Mouse (Mus musculus) kidney, embryonic 15.5 days (tissue): ENCODE data around the gene Smad3. TPM values are rescaled to one million over a fixed set of nuclear protein-coding genes. Genes with fewer than 3 reads are reported as not detected.

Source experiments
- ATAC-seq: fragments of 200-750 bp; cut with Nextera tagmentation; replicated peaks from 2 replicates; pipeline ENCODE4 v1.8.0; 2017; ENCODE audit warnings: moderate TSS enrichment; ENCODE audit not compliant: low FRiP score
- H3K27ac ChIP-seq: fragments of 300-500 bp; sonication (generic); 2 replicates; pipeline ENCODE4 v1.5.1; 2015; ENCODE audit warnings: mild to moderate bottlenecking, inconsistent platforms
- H3K27me3 ChIP-seq: fragments of 300-500 bp; sonication (generic); 2 replicates; pipeline ENCODE4 v1.6.1; 2015; ENCODE audit warnings: inconsistent platforms
- H3K36me3 ChIP-seq: fragments of 300-500 bp; sonication (generic); 2 replicates; pipeline ENCODE4 v1.6.1; 2015; ENCODE audit warnings: inconsistent platforms
- H3K4me1 ChIP-seq: fragments of 300-500 bp; sonication (generic); 2 replicates; pipeline ENCODE4 v1.6.1; 2015; ENCODE audit warnings: inconsistent platforms
- H3K4me2 ChIP-seq: fragments of 300-500 bp; sonication (generic); 2 replicates; pipeline ENCODE4 v1.6.1; 2015; ENCODE audit warnings: moderate library complexity, mild to moderate bottlenecking, inconsistent platforms
- H3K4me3 ChIP-seq: fragments of 300-500 bp; sonication (generic); replicated peaks from 2 replicates; pipeline ENCODE4 v1.5.1; 2015; ENCODE audit warnings: mild to moderate bottlenecking, inconsistent platforms
- H3K9ac ChIP-seq: fragments of 300-500 bp; sonication (generic); 2 replicates; pipeline ENCODE4 v1.6.1; 2015; ENCODE audit warnings: mild to moderate bottlenecking, inconsistent platforms
- H3K9me3 ChIP-seq: fragments of 300-500 bp; sonication (generic); replicated peaks from 2 replicates; pipeline ENCODE4 v1.6.1; 2016; ENCODE audit warnings: inconsistent platforms
- WGBS: fragments of 180-500 bp; shearing (Covaris S2); methylation state at CpG from one replicate; pipeline ENCODE4 v1.1.7; 2015; ENCODE audit warnings: mixed read lengths; 5-methylcytosine and 5-hydroxymethylcytosine counted together
- polyA plus RNA-seq: library from polyadenylated mRNA; unstranded; fragments of >200 nt; fragmentation: Nextera tagmentation; extraction: Ambion mirVana; gene quantifications from 2 replicates; pipeline ENCODE4 v1.2.1, GENCODE M21; 2015

Gene Smad3
- 25.0 and 26.5 TPM in 2 replicates for polyA plus RNA-seq

GRCm38 (mm10) chr9:63757865-63758440 is at the start of gene Smad3:
Gene Smad3 (minus strand): TSS chr9:63757994.
- H3K4me1 ChIP-seq: peaks cover 65% of the 10 kb centered on the region
- H3K4me2 ChIP-seq: peak within 1 kb of the TSS; percentile 85
- H3K4me3 ChIP-seq: peak within 1 kb of the TSS; percentile 73
- H3K9ac ChIP-seq: peak within 1 kb of the TSS; percentile 83
- peak; percentile 94 for ATAC-seq
- WGBS: 0% methylated on average over 48 of the region's 59 CpGs
- peaks cover 6% of the 10 kb centered on the region; the same call in 1 of the 2 replicates for H3K9me3 ChIP-seq
- H3K36me3 ChIP-seq: no peaks in the 10 kb centered on the region
- H3K27me3 ChIP-seq: no peaks in the 10 kb centered on the region
- H3K27ac ChIP-seq: peak within 1 kb of the TSS; percentile 97

GRCm38 (mm10) chr9:63804847-63805246 is 47.1 kb upstream of the Smad3 start:
- no peak overlapping the region for H3K4me2 ChIP-seq
- no peaks in the 10 kb centered on the region for H3K27me3 ChIP-seq
- H3K27ac ChIP-seq: no peak overlapping the region
- ATAC-seq: no peak
- WGBS: 62% methylated on average over 3 of the region's 3 CpGs
- no peaks in the 10 kb centered on the region for H3K9me3 ChIP-seq
- H3K4me1 ChIP-seq: peaks cover 27% of the 10 kb centered on the region
- H3K9ac ChIP-seq: no peak overlapping the region
- no peak overlapping the region for H3K4me3 ChIP-seq
- H3K36me3 ChIP-seq: no peaks in the 10 kb centered on the region

GRCm38 (mm10) chr9:63803181-63803591 is 45.4 kb upstream of the Smad3 start:
- Histone ChIP-seq H3K9me3 (no peaks in the 10 kb centered on the region), H3K27ac (peak overlapping the region; percentile 78), H3K4me1 (peaks cover 24% of the 10 kb centered on the region), H3K36me3 (no peaks in the 10 kb centered on the region), H3K4me2 (peak overlapping the region; percentile 24), H3K4me3 (no peak overlapping the region), H3K27me3 (no peaks in the 10 kb centered on the region), H3K9ac (no peak overlapping the region)
- ATAC-seq: peak; percentile 82
- 6% methylated on average over 8 of the region's 8 CpGs for WGBS

- no peaks in the 10 kb centered on the region for H3K36me3 ChIP-seq
- H3K4me1 ChIP-seq: peaks cover 24% of the 10 kb centered on the region
- no peak overlapping the region for H3K4me2 ChIP-seq
- H3K9me3 ChIP-seq: no peaks in the 10 kb centered on the region
- peak overlapping the region; percentile 78 for H3K27ac ChIP-seq
- 76% methylated on average over 7 of the region's 7 CpGs for WGBS
- H3K4me3 ChIP-seq: no peak overlapping the region
- H3K27me3 ChIP-seq: no peaks in the 10 kb centered on the region
- H3K9ac ChIP-seq: no peak overlapping the region
- ATAC-seq: no peak
Measured at GRCm38 (mm10) chr9:63802504-63802903, 44.7 kb upstream of the Smad3 start.

- Histone ChIP-seq H3K36me3 (no peaks in the 10 kb centered on the region), H3K4me2 (no peak overlapping the region), H3K9me3 (no peaks in the 10 kb centered on the region), H3K4me1 (peaks cover 20% of the 10 kb centered on the region), H3K4me3 (no peak overlapping the region), H3K9ac (no peak overlapping the region), H3K27me3 (no peaks in the 10 kb centered on the region), H3K27ac (no peak overlapping the region)
- WGBS: 65% methylated on average over 5 of the region's 5 CpGs
- ATAC-seq: no peak
Measured at GRCm38 (mm10) chr9:63802080-63802479, 44.3 kb upstream of the Smad3 start.

GRCm38 (mm10) chr9:63796429-63796828 is 38.6 kb upstream of the Smad3 start:
- H3K9ac ChIP-seq: no peak overlapping the region
- 42% methylated on average over 3 of the region's 3 CpGs for WGBS
- H3K9me3 ChIP-seq: no peaks in the 10 kb centered on the region
- no peak overlapping the region for H3K4me2 ChIP-seq
- no peak overlapping the region for H3K27ac ChIP-seq
- no peaks in the 10 kb centered on the region for H3K36me3 ChIP-seq
- no peak for ATAC-seq
- no peaks in the 10 kb centered on the region for H3K27me3 ChIP-seq
- H3K4me3 ChIP-seq: no peak overlapping the region
- peaks cover 40% of the 10 kb centered on the region for H3K4me1 ChIP-seq

GRCm38 (mm10) chr9:63793731-63794495 is 36.1 kb upstream of the Smad3 start:
- H3K9me3 ChIP-seq: no peaks in the 10 kb centered on the region
- no peak overlapping the region for H3K27ac ChIP-seq
- H3K4me1 ChIP-seq: peaks cover 64% of the 10 kb centered on the region
- H3K27me3 ChIP-seq: no peaks in the 10 kb centered on the region
- WGBS: 69% methylated on average over 10 of the region's 10 CpGs
- H3K36me3 ChIP-seq: no peaks in the 10 kb centered on the region
- no peak overlapping the region for H3K9ac ChIP-seq
- ATAC-seq: no peak
- H3K4me2 ChIP-seq: no peak overlapping the region
- H3K4me3 ChIP-seq: no peak overlapping the region

- 27% methylated on average over 1 of the region's 1 CpGs for WGBS
Measured at GRCm38 (mm10) chr9:63791716-63792115, 33.9 kb upstream of the Smad3 start.

GRCm38 (mm10) chr9:63791275-63791674 is 33.5 kb upstream of the Smad3 start:
- ATAC-seq: peak; percentile 68
- H3K4me2 ChIP-seq: 0 out of 2 replicates have a peak overlapping the region, but pooled peaks have one; percentile 15
- WGBS: 13% methylated on average over 6 of the region's 6 CpGs
- no peak overlapping the region for H3K9ac ChIP-seq
- H3K9me3 ChIP-seq: no peaks in the 10 kb centered on the region
- H3K4me1 ChIP-seq: peaks cover 83% of the 10 kb centered on the region
- peak overlapping the region; percentile 75 for H3K27ac ChIP-seq
- H3K36me3 ChIP-seq: no peaks in the 10 kb centered on the region
- H3K27me3 ChIP-seq: no peaks in the 10 kb centered on the region
- H3K4me3 ChIP-seq: no peak overlapping the region

More at GRCm38 (mm10) chr9:63791716-63792115, 33.9 kb upstream of the Smad3 start:
- H3K9me3 ChIP-seq: no peaks in the 10 kb centered on the region
- H3K4me3 ChIP-seq: no peak overlapping the region
- no peak overlapping the region for H3K9ac ChIP-seq
- peak overlapping the region; percentile 75 for H3K27ac ChIP-seq
- H3K36me3 ChIP-seq: no peaks in the 10 kb centered on the region
- H3K4me2 ChIP-seq: 0 out of 2 replicates have a peak overlapping the region, but pooled peaks have one; percentile 15
- H3K27me3 ChIP-seq: no peaks in the 10 kb centered on the region
- H3K4me1 ChIP-seq: peaks cover 83% of the 10 kb centered on the region
- no peak for ATAC-seq

GRCm38 (mm10) chr9:63790222-63790621 is 32.4 kb upstream of the Smad3 start:
- no peak overlapping the region for H3K9ac ChIP-seq
- no peaks in the 10 kb centered on the region for H3K9me3 ChIP-seq
- peaks cover 90% of the 10 kb centered on the region for H3K4me1 ChIP-seq
- H3K27me3 ChIP-seq: no peaks in the 10 kb centered on the region
- no peak overlapping the region for H3K4me2 ChIP-seq
- H3K36me3 ChIP-seq: no peaks in the 10 kb centered on the region
- 84% methylated on average over 4 of the region's 4 CpGs for WGBS
- H3K4me3 ChIP-seq: no peak overlapping the region
- ATAC-seq: no peak
- no peak overlapping the region for H3K27ac ChIP-seq

GRCm38 (mm10) chr9:63789386-63789785 is 31.6 kb upstream of the Smad3 start:
- no peaks in the 10 kb centered on the region for H3K9me3 ChIP-seq
- no peaks in the 10 kb centered on the region for H3K27me3 ChIP-seq
- peak overlapping the region; percentile 37; the same call in 1 of the 2 replicates for H3K27ac ChIP-seq
- no peak for ATAC-seq
- no peak overlapping the region for H3K9ac ChIP-seq
- H3K4me3 ChIP-seq: no peak overlapping the region
- H3K36me3 ChIP-seq: no peaks in the 10 kb centered on the region
- 48% methylated on average over 7 of the region's 7 CpGs for WGBS
- peaks cover 84% of the 10 kb centered on the region for H3K4me1 ChIP-seq
- H3K4me2 ChIP-seq: no peak overlapping the region

GRCm38 (mm10) chr9:63787606-63788005 is 29.8 kb upstream of the Smad3 start:
- no peaks in the 10 kb centered on the region for H3K9me3 ChIP-seq
- ATAC-seq: no peak
- no peaks in the 10 kb centered on the region for H3K36me3 ChIP-seq
- H3K27ac ChIP-seq: peak overlapping the region; percentile 24; the same call in 1 of the 2 replicates
- no peaks in the 10 kb centered on the region for H3K27me3 ChIP-seq
- H3K4me2 ChIP-seq: no peak overlapping the region
- H3K4me3 ChIP-seq: no peak overlapping the region
- no peak overlapping the region for H3K9ac ChIP-seq
- WGBS: 29% methylated on average over 3 of the region's 3 CpGs
- peaks cover 78% of the 10 kb centered on the region for H3K4me1 ChIP-seq
